Mouse (Mus musculus): ENCODE measurements around the gene Taf15.
"Not testable (repeated sequence)": the region's sequence is repeated elsewhere in the genome, so short reads cannot be mapped to it uniquely, and the experiment has no call there.

Taf15 gene

GRCm38 (mm10) chr11:83536831-83537230 is 63.9 kb downstream of the Taf15 start:
- DNase-seq (ENCODE audit: low spot score in 2 of 2): no peak

GRCm38 (mm10) chr11:83538705-83539314 is 65.9 kb downstream of the Taf15 start:
- no peak for DNase-seq (ENCODE audit: low spot score in 2 of 2)

DNA sequence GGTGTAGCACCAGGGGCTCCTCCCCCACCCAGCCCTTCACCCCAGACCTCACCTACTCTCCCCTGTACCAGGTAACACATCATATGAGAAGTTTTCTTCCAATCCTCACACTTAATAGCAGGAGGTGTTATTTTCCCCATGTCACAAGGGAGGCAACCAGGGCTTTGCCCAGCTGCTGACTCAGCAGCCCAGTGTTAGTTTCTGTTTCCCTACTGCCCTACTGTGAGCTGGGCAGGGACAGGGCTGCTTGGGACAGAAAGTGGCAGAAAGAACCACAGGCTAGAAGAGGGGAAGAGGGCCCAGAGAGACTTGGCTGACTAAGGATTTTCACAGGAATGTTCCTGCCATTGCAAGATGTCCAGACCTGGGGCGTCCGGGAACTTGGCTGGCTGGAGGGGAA is 68.0 kb downstream of the Taf15 start:
- DNase-seq (ENCODE audit: low spot score in 2 of 2): no peak

- no peak for DNase-seq (ENCODE audit: low spot score in 2 of 2)
These were observed 68.5 kb downstream of the Taf15 start for GRCm38 (mm10) chr11:83541415-83541814.

DNA sequence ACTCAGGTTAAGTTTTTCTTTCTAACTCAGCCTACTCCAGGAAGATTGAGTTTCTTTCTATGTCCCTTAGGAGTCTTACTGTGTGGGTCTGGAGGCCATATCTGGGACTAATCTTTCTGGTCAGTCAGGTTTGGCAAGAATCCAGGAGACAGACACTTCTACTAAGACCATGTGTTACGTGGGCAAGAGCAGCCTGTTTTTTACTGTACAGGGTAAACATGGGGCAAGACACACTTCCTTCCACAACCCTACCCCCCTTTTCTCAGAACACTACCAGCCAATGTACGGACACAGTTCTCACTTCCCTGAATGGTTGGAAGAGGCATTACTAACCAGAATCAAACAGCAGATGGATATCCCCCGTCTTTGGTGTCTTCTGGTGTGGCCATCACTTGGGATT is 71.3 kb downstream of the Taf15 start:
- no peak for DNase-seq (ENCODE audit: low spot score in 2 of 2)

GRCm38 (mm10) chr11:83550186-83550632 is 77.3 kb downstream of the Taf15 start:
- DNase-seq (ENCODE audit: low spot score in 2 of 2): no peak

DNA sequence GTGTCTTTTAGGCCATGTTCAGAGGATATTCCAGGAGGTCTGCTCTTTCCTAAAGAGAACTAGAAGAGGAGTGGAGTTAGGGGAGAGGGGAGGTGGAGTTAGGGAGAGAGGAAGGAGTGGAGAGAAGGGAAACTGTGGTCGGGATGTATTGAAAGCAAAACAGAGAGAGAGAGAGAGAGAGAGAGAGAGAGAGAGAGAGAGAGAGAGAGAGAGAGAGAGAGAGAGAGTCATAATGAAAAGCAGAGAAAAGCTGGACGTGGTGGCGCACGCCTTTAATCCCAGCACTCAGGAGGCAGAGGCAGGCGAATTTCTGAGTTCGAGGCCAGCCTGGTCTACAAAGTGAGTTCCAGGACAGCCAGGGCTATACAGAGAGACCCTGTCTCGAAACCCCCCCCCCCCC is 78.2 kb downstream of the Taf15 start:
- DNase-seq (ENCODE audit: low spot score in 2 of 2): not testable (repeated sequence)

GRCm38 (mm10) chr11:83551668-83552067 is 78.8 kb downstream of the Taf15 start:
- DNase-seq (ENCODE audit: low spot score in 2 of 2): no peak
